16 mouse cellular contexts compared by ENCODE assay signal in genomic region chr10:85425756-85426155, GRCm38 (mm10).
"Had no signal": no experiment of that assay in that cellular context is flagged by ENCODE, and none has a peak within 500 bp of the region (broad histone marks: within the 10 kb centered on the region; RNA-seq: fewer than 3 reads in every experiment).

No protein-coding gene starts in this region.

- DNase-seq: retina, postnatal 1 day; right cerebral cortex, adult 18-20 months; right cerebral cortex, postnatal 14 days; right cerebral cortex, postnatal 25 days; right cerebral cortex, postnatal 4 days; spleen, adult 18-20 months; thymus, adult 18-20 months; thymus, adult 2 months; thymus, postnatal 14 days; thymus, postnatal 25 days; thymus, postnatal 36 days; thymus, postnatal 4 days had no signal

- H3K4me2 ChIP-seq: neural tube, embryonic 13.5 days; neural tube, embryonic 15.5 days; stomach, embryonic 15.5 days had no signal

- H3K4me1 ChIP-seq: stomach, embryonic 15.5 days had no signal

- H3K27me3 ChIP-seq: neural tube, embryonic 13.5 days; neural tube, embryonic 15.5 days; stomach, embryonic 15.5 days had no signal

- H3K36me3 ChIP-seq: neural tube, embryonic 13.5 days; neural tube, embryonic 15.5 days; stomach, embryonic 15.5 days had no signal

- H3K27ac ChIP-seq: neural tube, embryonic 13.5 days; neural tube, embryonic 15.5 days; stomach, embryonic 15.5 days; stomach, postnatal 0 days had no signal

- H3K9ac ChIP-seq: neural tube, embryonic 13.5 days; neural tube, embryonic 15.5 days; stomach, embryonic 15.5 days had no signal

- H3K9me3 ChIP-seq: neural tube, embryonic 13.5 days; neural tube, embryonic 15.5 days; stomach, embryonic 15.5 days had no signal

- H3K4me3 ChIP-seq: neural tube, embryonic 13.5 days; neural tube, embryonic 15.5 days; stomach, embryonic 15.5 days had no signal
